Mouse (Mus musculus) yolk sac, embryonic 10.5 days (tissue): ENCODE data around the gene Pnkd.

Experiments used
- DNase-seq: peaks from one replicate; pipeline ENCODE4 v3.0.0-alpha.2; 2017; ENCODE audit warnings: low spot score

Pnkd gene

GRCm38 (mm10) chr1:74361812-74362211 lies 77.1 kb downstream of the Pnkd start, which contains the start of gene Catip:
Gene Catip (plus strand): TSS chr1:74362108.
- DNase-seq = peak; percentile 52

- no peak for DNase-seq
Observed at GRCm38 (mm10) chr1:74362325-74363229, 77.8 kb downstream of the Pnkd start.

GRCm38 (mm10) chr1:74363437-74363836 lies 78.7 kb downstream of the Pnkd start:
- DNase-seq = no peak

- DNase-seq = no peak
Observed at GRCm38 (mm10) chr1:74364270-74364669, 79.5 kb downstream of the Pnkd start.

- peak; percentile 57 for DNase-seq
Observed at GRCm38 (mm10) chr1:74367886-74368645, 83.3 kb downstream of the Pnkd start.

- no peak for DNase-seq
Observed at GRCm38 (mm10) chr1:74370040-74370439, 85.3 kb downstream of the Pnkd start.

- DNase-seq = no peak
Observed at GRCm38 (mm10) chr1:74373372-74373771, 88.6 kb downstream of the Pnkd start.

- no peak for DNase-seq
Observed at GRCm38 (mm10) chr1:74374980-74375379, 90.2 kb downstream of the Pnkd start, which contains the start of gene Slc11a1. Gene Slc11a1 (plus strand): TSS chr1:74375195.

- no peak for DNase-seq
Observed at GRCm38 (mm10) chr1:74375561-74375960, 90.8 kb downstream of the Pnkd start.

- DNase-seq = no peak
Observed at GRCm38 (mm10) chr1:74376396-74376795, 91.7 kb downstream of the Pnkd start.

GRCm38 (mm10) chr1:74379058-74379504 lies 94.4 kb downstream of the Pnkd start:
- DNase-seq = no peak

GRCm38 (mm10) chr1:74380484-74380883 lies 95.8 kb downstream of the Pnkd start:
- DNase-seq = no peak

- no peak for DNase-seq
Observed at GRCm38 (mm10) chr1:74381588-74382021, 96.9 kb downstream of the Pnkd start.

GRCm38 (mm10) chr1:74383385-74383784 lies 98.7 kb downstream of the Pnkd start:
- no peak for DNase-seq

GRCm38 (mm10) chr1:74384525-74384924 lies 99.8 kb downstream of the Pnkd start:
- DNase-seq = no peak

- no peak for DNase-seq
Observed at GRCm38 (mm10) chr1:74385064-74385463, 100.3 kb downstream of the Pnkd start.

GRCm38 (mm10) chr1:74385531-74385930 lies 100.8 kb downstream of the Pnkd start:
- DNase-seq = no peak

- DNase-seq = no peak
Observed at GRCm38 (mm10) chr1:74386363-74386713, 101.6 kb downstream of the Pnkd start.

GRCm38 (mm10) chr1:74386714-74387385 lies 102.1 kb downstream of the Pnkd start:
- peak; percentile 98 for DNase-seq

GRCm38 (mm10) chr1:74387386-74387988 lies 102.8 kb downstream of the Pnkd start:
- DNase-seq = no peak

- no peak for DNase-seq
Observed at GRCm38 (mm10) chr1:74388398-74388920, 103.7 kb downstream of the Pnkd start.
